ENCODE assay signal across 13 mouse cellular contexts in genomic region chr2:172390341-172390740, GRCm38 (mm10).
"Had no signal": no experiment of that assay in that cellular context is flagged by ENCODE, and none has a peak within 500 bp of the region (broad histone marks: within the 10 kb centered on the region; RNA-seq: fewer than 3 reads in every experiment).

No protein-coding gene starts in this region.

- H3K4me3 ChIP-seq: intestine, embryonic 15.5 days; kidney, embryonic 15.5 days; limb, embryonic 12.5 days; liver, embryonic 13.5 days; lung, embryonic 15.5 days; midbrain, embryonic 13.5 days; neural tube, embryonic 15.5 days had no signal

- H3K9me3 ChIP-seq: intestine, embryonic 15.5 days; kidney, embryonic 15.5 days; limb, embryonic 12.5 days; liver, embryonic 13.5 days; lung, embryonic 15.5 days; midbrain, embryonic 13.5 days; neural tube, embryonic 15.5 days had no signal

- H3K4me2 ChIP-seq: intestine, embryonic 15.5 days; kidney, embryonic 15.5 days; limb, embryonic 12.5 days; liver, embryonic 13.5 days; lung, embryonic 15.5 days; midbrain, embryonic 13.5 days; neural tube, embryonic 15.5 days had no signal

- ATAC-seq: intestine, embryonic 15.5 days; liver, postnatal 0 days; midbrain, embryonic 13.5 days had no signal

- DNase-seq: kidney, adult 18-20 months; layer of hippocampus, postnatal 36 days; liver; liver, embryonic 13.5 days; liver, postnatal 0 days; lung, postnatal 14 days had no signal

- H3K27me3 ChIP-seq: intestine, embryonic 15.5 days; kidney, embryonic 15.5 days; liver, embryonic 13.5 days; lung, embryonic 15.5 days; midbrain, embryonic 13.5 days; neural tube, embryonic 15.5 days had no signal

- H3K4me1 ChIP-seq: intestine, embryonic 15.5 days; limb, embryonic 12.5 days; midbrain, embryonic 13.5 days; neural tube, embryonic 15.5 days had no signal

- H3K36me3 ChIP-seq: intestine, embryonic 15.5 days; kidney, embryonic 15.5 days; limb, embryonic 12.5 days; liver, embryonic 13.5 days; lung, embryonic 15.5 days; midbrain, embryonic 13.5 days; neural tube, embryonic 15.5 days had no signal

- H3K27ac ChIP-seq: intestine, embryonic 15.5 days; kidney, embryonic 15.5 days; limb, embryonic 12.5 days; liver, embryonic 13.5 days; lung, embryonic 15.5 days; macrophage; midbrain, embryonic 13.5 days; neural tube, embryonic 15.5 days had no signal

- H3K9ac ChIP-seq: intestine, embryonic 15.5 days; kidney, embryonic 15.5 days; limb, embryonic 12.5 days; liver, embryonic 13.5 days; liver, postnatal 0 days; lung, embryonic 15.5 days; midbrain, embryonic 13.5 days; neural tube, embryonic 15.5 days had no signal
